Mouse (Mus musculus) ovary, postnatal 10 days (tissue): ENCODE measurements around the gene Entpd5.
A peak's percentile ranks its signal among the peaks of the same experiment; 100 is the strongest.
"Not testable (repeated sequence)": the region's sequence is repeated elsewhere in the genome, so short reads cannot be mapped to it uniquely, and the experiment has no call there.

ENCODE experiments used
- DNase-seq: peaks from one replicate; pipeline ENCODE4 v3.0.0; 2022; ENCODE audit warnings: low spot score

The Entpd5 gene

DNA sequence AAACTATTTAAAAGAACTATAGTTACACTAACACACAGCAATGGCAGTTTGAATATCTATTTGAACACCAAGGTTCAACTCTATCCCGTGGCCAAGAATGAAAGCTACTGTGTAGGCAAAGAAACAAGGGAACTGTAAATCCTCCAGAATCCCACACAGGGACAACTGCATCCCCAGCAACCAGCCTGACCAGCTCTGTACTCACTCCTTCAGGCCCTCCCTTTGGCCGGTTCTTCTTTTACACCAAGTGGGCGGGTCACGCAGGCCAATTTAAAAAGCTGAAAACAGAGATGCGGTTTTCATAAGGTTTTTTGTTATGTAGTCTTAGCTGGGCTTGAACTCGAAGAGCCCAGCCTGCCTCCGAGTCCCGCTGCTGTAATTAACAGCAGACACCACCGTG is 9.7 kb downstream of the Entpd5 start:
- no peak for DNase-seq

DNA sequence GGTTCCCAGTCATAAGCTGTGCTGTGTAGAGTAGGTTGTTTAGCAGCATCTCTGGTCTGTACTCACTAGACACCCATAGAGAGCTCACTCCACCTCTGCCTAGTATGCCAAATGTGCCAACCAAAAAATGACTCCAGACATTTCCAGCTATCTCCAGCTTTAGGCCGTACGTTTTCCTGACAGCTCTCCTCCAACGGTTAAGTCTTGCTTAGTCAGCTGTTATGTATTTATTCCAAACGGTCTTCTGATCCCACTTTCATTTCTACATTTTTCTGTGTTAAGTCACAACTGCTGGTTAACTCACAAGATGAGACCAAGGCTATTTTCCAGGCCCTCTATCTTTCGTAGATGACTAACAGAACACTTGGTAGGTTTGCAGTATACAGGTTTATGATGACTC is 10.2 kb downstream of the Entpd5 start:
- no peak for DNase-seq

DNA sequence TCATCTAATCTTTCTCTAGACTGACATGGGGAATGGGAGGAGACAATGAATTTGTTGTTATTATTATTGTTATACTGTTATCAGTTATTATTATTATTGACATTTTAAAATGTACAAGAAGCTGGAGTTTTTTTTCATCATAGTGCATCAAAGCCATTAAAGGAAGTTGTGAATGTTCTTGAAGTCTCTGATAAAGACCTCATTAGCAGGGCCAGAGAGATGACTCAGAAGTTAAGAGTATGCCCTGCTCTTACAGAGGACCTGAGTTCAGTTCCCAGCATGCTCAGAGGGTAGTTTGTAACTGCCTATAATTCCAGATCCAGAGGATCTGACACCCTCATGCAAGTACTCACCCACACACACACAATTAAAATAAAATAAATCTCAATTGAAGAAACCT is 11.1 kb downstream of the Entpd5 start:
- DNase-seq = no peak

DNA sequence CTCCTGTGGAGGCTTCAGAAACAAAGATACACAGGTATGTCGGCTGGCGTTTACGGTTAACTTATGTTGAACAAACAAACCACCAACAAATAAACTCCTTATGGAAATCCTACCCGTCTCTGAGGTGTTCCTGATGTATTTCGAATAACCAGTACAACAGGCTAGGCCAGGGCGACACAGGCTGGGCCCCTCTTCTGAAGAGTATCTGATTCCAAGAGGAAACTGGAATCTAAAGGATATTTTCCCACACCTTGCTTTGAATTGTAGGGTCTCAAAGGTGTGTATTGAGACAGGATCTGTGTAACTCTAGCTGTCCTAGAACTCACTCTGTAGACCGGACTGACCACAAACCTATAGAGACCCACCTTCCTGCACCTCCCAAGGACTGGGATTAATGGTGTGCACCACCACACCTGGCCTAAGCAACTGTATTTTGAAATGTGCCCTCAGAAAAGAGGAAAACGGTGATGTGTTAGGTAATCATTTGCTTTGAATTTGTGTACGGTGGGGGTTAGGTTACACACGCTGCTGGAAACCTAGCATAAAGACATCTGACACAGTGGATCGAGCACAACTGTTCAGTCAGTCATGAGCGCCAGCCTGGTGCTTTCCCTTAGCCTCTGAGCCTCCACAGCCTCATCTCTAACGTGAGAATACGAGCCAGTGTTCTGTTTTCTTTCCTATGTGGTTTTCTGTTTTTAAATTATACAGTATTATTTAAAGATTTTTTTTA is 11.7 kb downstream of the Entpd5 start:
- no peak for DNase-seq

DNA sequence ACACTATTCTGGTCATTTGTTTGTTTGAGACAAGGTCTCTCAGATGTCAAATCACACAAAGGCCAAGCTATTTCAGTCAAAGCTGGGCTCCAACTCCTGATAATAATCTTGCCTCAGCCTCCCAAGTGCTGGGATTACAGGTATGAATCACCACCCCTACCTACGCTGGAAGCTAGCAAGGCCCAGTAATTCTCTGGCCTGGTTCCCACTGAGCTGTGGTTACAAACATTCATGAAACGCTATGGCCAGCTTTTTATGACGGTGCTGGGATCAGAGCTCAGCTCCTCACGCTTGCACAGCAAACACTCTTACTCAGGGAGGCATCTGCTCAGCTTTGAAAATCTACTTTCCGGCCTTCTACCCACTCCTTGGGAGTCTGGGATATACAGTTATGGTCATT is 15.0 kb downstream of the Entpd5 start:
- DNase-seq = no peak

DNA sequence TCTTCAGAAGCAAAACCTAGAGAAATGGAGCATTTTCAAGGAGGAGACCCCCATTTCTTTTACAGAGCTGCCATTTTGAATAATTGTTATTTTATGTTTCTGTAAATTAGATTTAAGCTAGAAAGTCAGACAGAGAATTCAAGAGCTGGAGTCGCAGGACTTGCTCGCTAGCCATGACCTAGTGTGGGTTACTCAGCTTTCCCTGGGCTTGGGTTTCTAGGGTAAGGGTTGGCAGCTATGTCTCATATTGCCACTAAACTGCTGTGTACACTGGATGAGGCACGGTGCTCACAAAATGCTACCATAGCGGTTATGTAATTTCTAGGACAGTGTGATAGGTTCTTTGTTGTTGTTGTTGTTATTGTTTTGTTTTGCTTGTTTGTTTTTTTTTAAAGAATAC is 16.1 kb downstream of the Entpd5 start:
- no peak for DNase-seq

DNA sequence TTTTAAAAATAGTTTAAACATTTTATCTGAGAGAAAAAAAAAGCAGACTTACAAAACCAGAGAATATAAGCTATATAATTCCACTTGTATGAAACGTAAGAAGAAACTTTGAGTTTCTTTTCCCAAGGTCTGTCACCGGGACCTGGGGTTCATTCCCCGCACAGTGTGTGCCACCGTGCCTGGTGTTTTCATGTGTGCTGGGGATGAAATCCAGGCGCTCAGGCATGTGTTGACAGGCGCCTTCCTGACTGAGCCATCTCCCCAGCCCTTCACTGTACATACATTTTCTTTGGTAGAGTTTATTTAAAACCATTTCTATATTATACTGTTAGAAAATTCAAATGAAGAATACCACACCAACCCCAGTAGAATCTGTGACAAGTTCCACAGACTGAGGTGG is 18.5 kb downstream of the Entpd5 start:
- no peak for DNase-seq

DNA sequence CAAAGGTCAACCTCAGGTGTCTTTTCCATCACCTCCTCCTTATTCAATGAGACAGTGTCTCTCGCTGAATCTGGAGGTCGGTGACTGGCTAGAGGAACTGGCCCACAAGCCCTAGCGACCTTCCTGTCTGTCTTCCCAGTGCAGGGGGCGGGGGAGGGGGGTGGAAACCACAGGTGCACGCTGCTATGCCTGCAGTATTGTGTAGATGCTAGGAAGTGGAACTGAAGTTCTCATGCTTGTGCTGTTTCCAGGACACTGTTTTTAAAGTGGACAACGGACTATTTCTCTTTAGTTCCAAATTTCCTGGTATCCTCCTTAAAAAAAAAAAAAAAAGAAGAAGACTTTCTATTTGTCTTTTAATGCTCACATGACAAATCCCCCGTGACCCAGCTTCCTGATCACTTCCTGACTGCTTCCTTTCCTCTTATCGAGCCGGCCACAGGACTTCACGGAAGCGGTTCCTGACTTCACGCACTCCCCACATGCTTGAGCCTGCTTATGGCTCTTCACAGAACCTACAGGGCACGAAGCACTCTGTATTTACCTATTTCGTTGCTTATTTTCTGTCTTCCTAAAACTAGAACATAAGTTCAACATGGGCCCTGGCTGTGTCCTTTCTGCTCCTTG is 19.9 kb downstream of the Entpd5 start:
- DNase-seq = no peak

DNA sequence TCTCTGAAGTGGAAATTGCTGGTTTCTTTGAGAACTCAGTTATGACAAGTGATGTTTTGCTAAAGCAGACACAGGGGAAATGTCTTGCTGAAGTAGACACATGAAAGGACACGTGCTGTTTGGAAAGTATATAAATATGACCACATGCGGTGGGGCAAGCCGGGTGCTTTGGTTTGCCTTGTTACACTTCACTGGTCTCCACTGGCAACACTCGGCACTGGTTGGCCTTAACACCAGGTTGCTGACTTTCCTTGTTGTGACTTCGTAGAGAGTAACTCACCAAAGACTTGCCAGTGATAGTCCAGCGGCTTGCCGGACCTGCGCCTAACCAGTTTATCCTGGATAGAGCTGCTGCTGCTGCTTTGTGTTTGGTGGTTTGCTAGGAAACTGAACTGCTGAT is 20.7 kb downstream of the Entpd5 start:
- DNase-seq = no peak

DNA sequence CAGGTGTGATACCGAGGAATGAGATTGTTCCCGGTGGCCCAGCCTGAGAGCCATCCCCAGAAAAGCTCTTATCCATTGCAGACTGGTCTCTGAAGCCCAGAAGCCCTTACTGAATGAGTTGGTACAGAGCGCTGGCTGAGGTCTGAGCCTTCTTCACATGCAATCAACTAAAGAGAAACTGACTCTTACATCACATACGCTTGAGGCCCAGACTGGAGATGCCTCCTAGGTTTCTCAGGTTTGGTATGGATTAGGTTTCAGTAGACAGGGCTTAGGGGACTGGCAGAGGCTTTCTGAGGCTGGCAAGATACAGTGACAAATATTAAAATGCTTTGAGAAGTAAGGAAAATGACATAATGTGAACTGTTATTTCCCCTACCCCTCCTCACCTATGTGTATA is 23.4 kb downstream of the Entpd5 start:
- no peak for DNase-seq

DNA sequence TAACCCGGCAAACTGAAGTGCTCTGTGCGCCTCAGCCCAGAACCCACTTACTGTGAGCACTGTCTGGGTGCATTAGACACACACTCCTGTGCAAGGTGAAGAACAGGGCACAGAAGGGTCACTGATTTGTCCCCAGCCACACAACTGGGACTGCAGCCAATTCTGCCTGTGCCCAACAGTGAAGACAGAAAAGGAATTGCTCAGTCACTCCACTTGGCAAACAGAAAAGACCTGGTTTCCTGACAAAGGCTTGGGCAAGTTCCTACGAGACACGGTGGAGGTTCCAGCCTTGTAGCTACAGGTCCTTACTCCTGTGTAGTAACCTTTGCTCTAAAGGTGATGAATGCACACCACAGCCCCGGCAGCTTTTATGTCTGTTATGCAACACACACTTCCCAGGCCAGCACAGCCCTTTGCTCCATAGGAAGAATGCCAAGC is 24.2 kb downstream of the Entpd5 start:
- no peak for DNase-seq

DNA sequence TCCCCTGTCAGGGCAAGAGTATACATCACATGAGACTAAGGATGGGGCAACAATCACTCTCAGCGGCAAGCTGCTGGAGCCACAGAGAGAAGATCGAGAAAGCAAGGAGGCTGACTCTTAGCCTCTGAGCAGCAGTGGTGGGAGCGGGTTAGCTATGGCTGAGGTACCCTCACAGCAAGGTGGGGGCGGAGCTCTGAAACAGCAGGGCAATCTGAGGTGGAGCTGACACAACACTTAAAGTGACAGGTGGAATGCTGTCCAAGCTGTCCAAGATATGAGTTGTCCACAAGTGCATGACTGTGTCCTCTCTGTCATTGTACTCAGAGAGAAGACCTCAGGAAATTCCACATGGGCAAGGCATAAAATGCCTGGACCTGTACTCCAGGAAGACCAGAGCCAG is 26.5 kb downstream of the Entpd5 start:
- no peak for DNase-seq

DNA sequence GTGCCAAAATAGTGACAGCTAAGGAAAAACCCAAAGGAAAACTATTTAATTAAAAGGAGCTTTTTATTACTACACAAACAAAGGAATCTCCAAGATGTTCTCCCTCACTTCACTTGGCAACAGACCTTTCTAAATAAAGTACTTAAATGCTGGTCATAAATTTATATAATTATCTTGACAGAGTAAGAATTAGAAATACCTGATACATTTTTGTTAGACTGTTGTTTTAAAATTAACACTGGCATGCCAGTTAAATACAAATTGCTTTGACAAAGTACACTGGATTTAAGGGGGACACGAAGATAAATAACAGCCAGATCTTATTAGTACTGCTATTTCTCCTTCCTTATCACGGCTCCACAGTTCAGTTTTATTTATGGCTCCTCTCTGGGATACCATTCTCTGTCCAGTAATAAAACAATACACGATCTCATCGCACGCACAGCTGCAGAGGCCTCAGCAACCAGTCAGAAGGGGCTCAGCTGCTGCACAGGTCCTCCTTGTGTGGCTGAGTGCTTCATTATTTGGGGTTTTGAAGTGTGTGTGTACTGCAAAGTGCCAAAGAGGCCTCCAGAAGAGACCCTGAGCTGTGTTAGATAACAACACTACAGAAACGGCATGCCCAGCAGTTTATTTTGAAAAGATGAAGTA is 34.9 kb downstream of the Entpd5 start:
- DNase-seq = no peak

DNA sequence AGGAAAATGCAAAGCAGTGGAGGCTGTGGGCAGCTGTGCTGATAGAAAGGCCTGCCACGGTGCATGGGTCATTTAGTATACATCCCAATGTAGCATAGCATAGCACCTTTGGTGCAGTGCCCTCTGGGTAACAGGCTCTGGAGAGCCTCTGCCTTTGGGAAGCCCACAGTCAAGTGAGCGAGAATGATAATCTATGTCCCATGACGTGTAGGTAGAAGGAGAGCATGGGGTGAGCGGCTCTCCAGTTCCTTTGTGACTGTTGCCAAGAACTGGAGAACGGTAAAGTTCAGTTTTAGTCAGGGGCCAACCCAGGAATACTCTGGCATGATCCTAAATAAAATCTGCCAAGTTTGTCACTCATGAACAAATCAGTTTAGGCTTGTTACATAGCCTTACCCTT is 37.2 kb downstream of the Entpd5 start:
- DNase-seq = no peak

DNA sequence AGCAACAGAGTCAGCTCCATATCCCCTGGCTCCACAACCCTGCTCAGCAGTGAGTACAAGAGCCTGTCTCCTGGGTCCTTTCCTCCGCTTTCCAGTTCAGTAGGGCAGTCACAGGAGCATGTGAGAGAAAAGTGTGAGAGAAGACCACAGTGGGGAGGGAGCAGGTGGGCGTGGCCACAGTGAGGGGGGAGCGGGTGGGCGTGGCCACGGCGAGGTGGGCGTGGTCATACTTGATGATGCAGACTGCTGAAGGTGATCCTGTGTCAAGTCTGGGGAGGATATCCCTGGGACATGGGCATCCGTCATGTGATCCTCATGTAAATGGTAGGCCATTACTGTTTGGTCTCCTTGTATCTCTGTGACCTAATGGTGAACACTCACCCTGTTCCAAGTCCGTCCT is 41.9 kb downstream of the Entpd5 start:
- no peak for DNase-seq

DNA sequence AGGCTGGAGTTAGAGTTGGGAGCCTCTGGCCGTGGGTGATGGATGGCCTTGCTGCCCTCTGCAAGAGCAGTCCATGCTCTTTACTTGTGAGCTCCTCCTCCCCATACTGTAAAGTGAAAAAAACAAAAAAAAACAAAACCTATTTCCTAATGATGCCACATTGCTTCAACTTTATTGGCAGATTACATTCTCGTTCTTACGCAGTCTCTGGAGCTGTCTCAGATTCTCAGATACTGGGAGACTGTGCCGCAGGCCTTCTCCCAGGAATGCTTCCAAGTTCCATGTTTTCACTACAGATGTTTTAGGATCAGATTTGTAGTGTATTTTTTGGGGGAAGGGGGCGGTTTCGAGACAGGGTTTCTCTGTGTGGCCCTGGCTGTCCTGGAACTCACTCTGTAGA is 43.7 kb downstream of the Entpd5 start:
- DNase-seq = no peak

DNA sequence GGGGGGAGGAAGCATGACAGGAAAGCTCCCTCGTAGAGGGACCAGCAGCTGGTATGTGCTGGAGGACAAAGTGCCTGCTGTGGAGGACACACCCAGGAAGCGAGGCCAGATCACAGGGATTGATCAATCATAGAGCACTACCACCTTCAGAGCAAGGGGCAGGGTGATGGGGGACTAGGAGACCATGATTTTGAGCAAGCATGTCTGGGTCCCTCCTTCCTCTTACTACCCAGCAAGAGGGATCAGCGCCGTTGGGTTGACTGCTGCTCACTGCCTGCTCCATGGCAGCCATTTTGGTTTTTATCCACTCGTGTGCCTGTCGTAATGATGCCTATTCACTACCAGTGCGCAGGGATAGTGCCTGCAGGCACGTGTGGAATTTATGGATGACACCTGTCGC is 44.5 kb downstream of the Entpd5 start:
- DNase-seq = no peak

DNA sequence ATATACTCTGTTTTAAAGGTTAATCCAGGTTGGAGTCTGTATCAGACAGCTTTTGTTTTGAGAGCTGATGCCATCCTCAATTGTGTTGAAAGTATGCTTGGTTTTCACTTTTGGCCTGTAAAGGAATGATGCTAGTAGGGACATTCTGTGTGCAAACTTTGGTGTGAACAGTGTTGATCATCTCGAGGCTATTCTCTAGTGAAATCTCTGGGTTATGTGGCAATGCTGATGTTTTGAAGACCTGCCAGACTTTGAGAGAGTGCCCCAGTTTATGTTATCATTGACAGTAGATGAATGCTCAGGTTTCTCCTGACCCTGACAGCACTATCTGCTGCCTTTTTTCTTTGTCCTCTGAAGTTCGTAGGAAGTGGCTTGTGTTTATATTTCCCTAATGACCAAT is 46.0 kb downstream of the Entpd5 start:
- no peak for DNase-seq

DNA sequence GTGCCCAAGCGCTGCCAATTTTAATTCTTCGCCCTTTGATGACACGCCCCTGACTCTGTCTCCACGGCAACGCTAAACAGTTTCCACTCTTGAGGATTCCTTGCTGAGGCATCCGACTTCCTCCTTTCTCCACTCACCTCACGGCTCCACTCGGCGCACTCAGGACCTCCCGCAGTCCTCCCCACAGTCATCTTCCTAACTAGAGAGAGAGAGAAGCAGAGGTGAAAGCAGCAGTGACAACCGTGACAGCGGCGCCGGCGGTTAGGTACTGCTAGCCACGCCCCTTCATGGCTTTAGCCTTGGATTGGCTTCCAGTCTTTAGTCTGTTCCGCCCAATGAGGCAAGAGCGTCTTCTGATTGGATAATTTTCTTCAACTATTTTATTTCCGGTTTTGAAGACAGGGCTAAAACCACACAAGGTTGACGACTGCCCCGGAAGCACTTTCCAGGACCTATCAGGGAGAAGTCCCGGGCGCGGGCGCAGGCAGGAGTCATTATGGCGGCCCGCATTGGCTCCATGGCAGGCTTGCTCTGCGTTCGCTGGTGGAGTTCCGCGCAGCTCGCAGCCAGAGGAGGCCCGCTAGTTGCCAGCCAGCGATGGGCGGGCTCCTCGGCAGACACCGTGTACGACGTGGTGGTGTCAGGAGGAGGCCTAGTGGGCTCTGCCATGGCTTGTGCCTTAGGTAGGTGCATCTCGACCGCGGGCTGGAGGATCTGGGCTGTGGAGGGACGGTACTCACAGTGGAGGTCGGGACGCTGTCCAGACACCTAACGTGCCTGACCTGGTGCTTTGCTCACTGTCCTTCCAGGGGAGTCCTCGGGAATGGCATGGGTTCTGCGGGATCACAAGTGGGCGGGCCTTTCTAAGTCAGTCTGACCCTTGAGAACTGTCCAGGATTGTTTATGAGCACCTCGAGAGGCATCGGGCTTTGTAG is 47.0 kb downstream of the Entpd5 start, which contains the start of the genes Coq6 and Fam161b:
Gene Coq6, plus strand, starts transcription at position 103 of the 935 bp plus-strand sequence.
Gene Fam161b, minus strand, starts transcription at position 279 of the 935 bp plus-strand sequence.
- peak; percentile 77 for DNase-seq

DNA sequence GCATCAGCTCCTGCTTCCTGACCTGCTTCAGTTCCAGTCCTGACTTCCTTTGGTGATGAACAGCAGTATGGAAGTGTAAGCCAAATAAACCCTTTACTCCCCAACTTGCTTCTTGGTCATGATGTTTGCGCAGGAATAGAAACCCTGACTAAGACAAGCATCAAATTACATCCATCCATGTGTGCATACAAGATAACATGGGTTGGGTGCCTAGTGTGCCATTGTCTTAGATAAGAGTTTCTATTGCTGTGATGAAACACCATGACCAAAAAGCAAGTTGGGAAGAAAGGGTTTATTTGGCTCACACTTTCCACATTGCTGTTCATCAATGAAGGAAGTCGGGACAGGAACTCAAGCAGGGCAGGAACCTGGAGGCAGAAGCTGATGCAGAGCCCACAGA is 50.1 kb downstream of the Entpd5 start:
- DNase-seq = not testable (repeated sequence)

DNA sequence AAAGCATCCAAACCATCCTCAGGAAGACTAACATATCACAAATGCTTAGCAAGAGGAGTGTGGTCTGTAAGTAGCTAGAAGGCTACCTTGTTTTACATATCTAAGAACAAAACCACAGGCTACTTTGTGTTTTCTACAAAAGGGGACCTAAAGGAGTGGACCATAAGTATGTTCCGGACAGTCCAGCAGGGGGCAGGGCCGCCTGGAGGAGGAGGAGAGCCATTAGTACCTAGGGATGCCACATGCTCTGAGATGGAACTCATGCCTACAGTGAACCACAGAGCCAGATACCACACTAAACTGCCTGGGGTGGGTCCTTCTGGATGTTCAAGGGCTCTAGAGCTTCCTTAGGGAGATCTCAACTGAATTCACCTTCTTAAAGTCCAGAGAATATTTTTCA is 61.6 kb downstream of the Entpd5 start:
- DNase-seq = no peak

DNA sequence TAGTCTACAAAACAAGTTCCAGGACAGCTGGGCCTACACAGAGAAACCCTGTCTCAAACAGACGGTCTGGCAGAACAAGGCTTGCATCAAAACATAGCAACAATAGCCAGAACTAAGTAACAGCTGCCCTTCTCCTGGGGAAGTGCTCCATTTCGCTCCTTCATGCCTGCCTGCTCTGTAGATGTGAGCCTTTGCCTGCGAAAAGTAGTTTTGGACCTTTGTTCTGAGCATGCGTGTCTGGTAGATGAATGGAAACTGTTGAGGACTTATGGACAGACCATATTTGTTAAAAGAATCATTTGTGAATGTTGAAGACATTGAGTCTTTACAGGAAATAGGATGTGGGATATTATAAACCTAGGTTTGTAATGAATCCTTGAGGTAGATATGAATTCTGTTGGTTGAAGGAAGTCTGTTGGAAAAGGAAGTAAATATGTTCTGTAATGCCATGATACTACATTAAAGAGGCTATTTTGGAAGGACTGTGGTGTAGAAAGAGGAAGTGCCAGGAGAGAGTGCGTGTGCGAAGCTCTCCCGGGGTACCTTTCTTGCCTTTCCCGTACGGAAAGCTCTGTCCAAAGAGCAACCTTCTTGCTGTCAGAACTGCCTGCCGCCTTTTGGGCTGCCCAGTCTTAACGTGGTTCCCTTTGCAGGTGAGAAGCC is 71.7 kb downstream of the Entpd5 start:
- DNase-seq = no peak
